Comparison of ENCODE assay signal across 9 mouse cellular contexts in genomic region chr9:51990828-51991227, GRCm38 (mm10). TPM values are rescaled to one million over a fixed set of nuclear protein-coding genes. Genes with fewer than 3 reads are reported as not detected.
A peak's percentile ranks its signal among the peaks of the same experiment; 100 is the strongest.
DNase-seq lines count a peak whose midpoint lies in the region; ATAC-seq lines count a peak whose summit lies in the region.
"Had no signal": no experiment of that assay in that cellular context is flagged by ENCODE, and none has a peak within 500 bp of the region (broad histone marks: within the 10 kb centered on the region; RNA-seq: fewer than 3 reads in every experiment).

No protein-coding gene starts in this region.

- H3K36me3 ChIP-seq in liver, embryonic 13.5 days = no peaks in the 10 kb centered on the region
- H3K36me3 ChIP-seq in midbrain, embryonic 14.5 days (ENCODE audit: control insufficient read depth, insufficient read depth, low read length) = no peaks in the 10 kb centered on the region

- no peaks in the 10 kb centered on the region for H3K9me3 ChIP-seq in liver, embryonic 13.5 days (replicated peaks)
- no peaks in the 10 kb centered on the region for H3K9me3 ChIP-seq in midbrain, embryonic 14.5 days (ENCODE audit: control insufficient read depth, low read length)

- 0 out of 2 replicates have a peak, but pooled peaks cover 4% of the 10 kb centered on the region for H3K4me1 ChIP-seq in liver, embryonic 13.5 days (replicated peaks)
- no peaks in the 10 kb centered on the region for H3K4me1 ChIP-seq in midbrain, embryonic 14.5 days (ENCODE audit: control insufficient read depth, insufficient read depth, low read length)

- WGBS in liver, embryonic 13.5 days (ENCODE audit: insufficient replicate concordance) = 26% methylated on average over 2 of the region's 2 CpGs
- WGBS in midbrain, embryonic 14.5 days = 30% methylated on average over 2 of the region's 2 CpGs

- no peak overlapping the region for H3K27ac ChIP-seq in liver, embryonic 13.5 days
- H3K27ac ChIP-seq in midbrain, embryonic 14.5 days (replicated peaks; ENCODE audit: low read depth, low read length) = no peak overlapping the region

- H3K9ac ChIP-seq in liver, embryonic 13.5 days = no peak overlapping the region
- H3K9ac ChIP-seq in midbrain, embryonic 14.5 days (replicated peaks; ENCODE audit: low read length) = no peak overlapping the region

- DNase-seq in cerebellum, postnatal 10 days = peak; percentile 20 to 37
- no peak for DNase-seq in cerebellum, adult 11 months
- peak; percentile 34 for DNase-seq in urinary bladder, postnatal 14 days (ENCODE audit: low spot score)
- DNase-seq in urinary bladder, postnatal 10 days (ENCODE audit: low spot score) = no peak
- peak; percentile 13 for DNase-seq in liver, embryonic 13.5 days
- DNase-seq in spleen, postnatal 14 days (ENCODE audit: low spot score in 2 of 2) = peak; percentile 17 to 40
- DNase-seq in midbrain, embryonic 14.5 days = no peak

- H3K4me2 ChIP-seq in liver, embryonic 13.5 days = no peak overlapping the region
- no peak overlapping the region for H3K4me2 ChIP-seq in midbrain, embryonic 14.5 days (ENCODE audit: low read length)

- no peak overlapping the region for H3K4me3 ChIP-seq in liver, embryonic 13.5 days (replicated peaks)
- H3K4me3 ChIP-seq in midbrain, embryonic 14.5 days (replicated peaks; ENCODE audit: low read depth, low read length) = no peak overlapping the region
- H3K4me3 ChIP-seq: erythroblast, embryonic 14.5 days had no signal

- ATAC-seq in granulocyte monocyte progenitor cell, adult 5-6 weeks (replicated peaks; ENCODE audit: poor library complexity, severe bottlenecking) = peak; percentile 84
- no peak for ATAC-seq in liver, embryonic 13.5 days (ENCODE audit: low read depth)
- no peak for ATAC-seq in midbrain, embryonic 14.5 days (ENCODE audit: low FRiP score, low TSS enrichment)

- no peaks in the 10 kb centered on the region for H3K27me3 ChIP-seq in liver, embryonic 13.5 days
- H3K27me3 ChIP-seq in midbrain, embryonic 14.5 days (ENCODE audit: control insufficient read depth, insufficient read depth, low read length) = no peaks in the 10 kb centered on the region

RNA-seq across cellular contexts. Expression of gene Fdx1, which starts 27.5 kb away (rescaled TPM):
- 17.2 and 25.1 TPM in 2 replicates for total RNA-seq in granulocyte monocyte progenitor cell, adult 5-6 weeks (2014; fragmentation: Nextera tagmentation)
- 10.9 and 11.7 TPM in 2 replicates for total RNA-seq in granulocyte monocyte progenitor cell, adult 5-6 weeks (2017)
- 30.3 and 31.9 TPM in 2 replicates for polyA plus RNA-seq in liver, embryonic 13.5 days (2015; fragmentation: Nextera tagmentation; extraction: Ambion mirVana)
- 43.0 and 48.9 TPM in 2 replicates for polyA plus RNA-seq in midbrain, embryonic 14.5 days (2014; fragmentation: Nextera tagmentation; extraction: Ambion mirVana)

RNA-seq across cellular contexts. Expression of gene Rdx, which starts 56.1 kb away (rescaled TPM):
- 76.5 and 83.0 TPM in 2 replicates for total RNA-seq in granulocyte monocyte progenitor cell, adult 5-6 weeks (2014; fragmentation: Nextera tagmentation)
- total RNA-seq in granulocyte monocyte progenitor cell, adult 5-6 weeks (2017) = 178 and 213 TPM in 2 replicates
- polyA plus RNA-seq in liver, embryonic 13.5 days (2015; fragmentation: Nextera tagmentation; extraction: Ambion mirVana) = 74.7 and 93.0 TPM in 2 replicates
- 79.8 and 114 TPM in 2 replicates for polyA plus RNA-seq in midbrain, embryonic 14.5 days (2014; fragmentation: Nextera tagmentation; extraction: Ambion mirVana)

Comparison
In these comparisons a context has a peak if more than half of its experiments do, and no peak if none do; other contexts are left out.
1. DNase-seq: peak in cerebellum, postnatal 10 days (2 of 2), urinary bladder, postnatal 14 days (single experiment), liver, embryonic 13.5 days (single experiment) and spleen, postnatal 14 days (2 of 2); none in cerebellum, adult 11 months (single experiment), urinary bladder, postnatal 10 days (single experiment) and midbrain, embryonic 14.5 days (single experiment).